Mouse (Mus musculus): Measurements from ENCODE around the gene Lrrc27.

- TF ChIP-seq POLR2A (IDR thresholded peaks at IDR 0.05; ENCODE audit: borderline replicate concordance, extremely low read depth, insufficient read depth, insufficient read length, poor library complexity, severe bottlenecking) (no peak), CTCF (IDR thresholded peaks at IDR 0.05; ENCODE audit: borderline replicate concordance, extremely low read depth, insufficient read depth, insufficient read length) (no peak)
Measured at GRCm38 (mm10) chr7:139246086-139246485, 33.3 kb downstream of the Lrrc27 start.
